Mouse (Mus musculus) G1E (cell line): ENCODE data around the gene Mpp6.

ENCODE experiments used
- CTCF ChIP-seq: IDR thresholded peaks from 2 replicates; pipeline ENCODE4 v1.5.1; 2012; ENCODE audit warnings: low read depth, low read length, inconsistent platforms, mixed read lengths
- GATA1 ChIP-seq: IDR thresholded peaks from 2 replicates; pipeline ENCODE4 v1.6.1; 2012; ENCODE audit warnings: borderline replicate concordance, low read length, inconsistent platforms, mixed read lengths
- TAL1 ChIP-seq: conservative IDR thresholded peaks from 2 replicates; pipeline ENCODE4 v1.6.1; 2012; ENCODE audit warnings: low read depth, low read length, inconsistent platforms, mixed read lengths

DNA sequence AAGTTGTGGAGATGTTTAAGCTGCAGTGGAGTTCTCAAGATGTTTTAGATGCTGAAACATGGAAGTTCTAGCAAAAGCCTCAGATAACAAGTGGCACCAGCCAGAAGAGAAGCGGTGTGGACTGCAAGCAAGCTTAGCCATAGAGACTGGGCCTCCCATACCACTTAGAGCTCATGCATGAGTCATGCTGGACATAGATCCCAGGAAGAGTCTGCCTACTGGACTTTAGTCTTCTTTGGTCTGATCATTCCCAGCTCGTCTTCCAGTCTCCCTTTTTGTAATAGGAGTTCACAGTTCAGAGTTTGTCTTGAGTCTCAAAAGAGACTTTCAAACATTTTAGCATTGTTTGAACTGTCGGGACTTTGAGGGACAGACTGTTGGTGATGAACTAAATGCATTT, 29.5 kb downstream of the Mpp6 start:
- no peak for TF ChIP-seq CTCF
- no peak for TF ChIP-seq TAL1
- no peak for TF ChIP-seq GATA1
